Comparison of ENCODE assay signal across 9 mouse cellular contexts in genomic region chr9:116911781-116912492, GRCm38 (mm10).
DNase-seq lines count a peak whose midpoint lies in the region; ATAC-seq lines count a peak whose summit lies in the region.
"Had no signal": no experiment of that assay in that cellular context is flagged by ENCODE, and none has a peak within 500 bp of the region (broad histone marks: within the 10 kb centered on the region; RNA-seq: fewer than 3 reads in every experiment).

No protein-coding gene starts in this region.

- no peak for ATAC-seq in heart, embryonic 12.5 days (ENCODE audit: insufficient number of reproducible peaks, low FRiP score)

- H3K4me2 ChIP-seq in heart, embryonic 12.5 days, result no peak overlapping the region
- H3K4me2 ChIP-seq: neural tube, embryonic 12.5 days had no signal

- no peaks in the 10 kb centered on the region for H3K27me3 ChIP-seq in heart, embryonic 12.5 days (replicated peaks)

- WGBS in heart, embryonic 12.5 days, result 40% methylated on average over 2 of the region's 2 CpGs

- no peaks in the 10 kb centered on the region for H3K36me3 ChIP-seq in heart, embryonic 12.5 days
- H3K36me3 ChIP-seq: neural tube, embryonic 12.5 days had no signal

- peaks cover 8% of the 10 kb centered on the region; the same call in 1 of the 2 replicates for H3K4me1 ChIP-seq in heart, embryonic 12.5 days (replicated peaks)

- H3K9me3 ChIP-seq in heart, embryonic 12.5 days (replicated peaks), result 0 out of 2 replicates have a peak, but pooled peaks cover 2% of the 10 kb centered on the region
- H3K9me3 ChIP-seq: neural tube, embryonic 12.5 days had no signal

- DNase-seq in heart, adult 8-10 months (ENCODE audit: low spot score), result no peak
- DNase-seq in urinary bladder, postnatal 14 days (ENCODE audit: low spot score), result peak; percentile 30
- DNase-seq in urinary bladder, postnatal 36 days (ENCODE audit: low spot score in 2 of 2), result no peak
- peak; percentile 7 to 27 for DNase-seq in kidney, postnatal 36 days
- no peak for DNase-seq in thymus, postnatal 25 days
- no peak for DNase-seq in ovary, postnatal 14 days (ENCODE audit: low spot score)
- DNase-seq in urinary bladder, postnatal 10 days (ENCODE audit: low spot score), result no peak

- 0 out of 2 replicates have a peak overlapping the region, but pooled peaks have one; percentile 12 for H3K27ac ChIP-seq in heart, embryonic 12.5 days (ENCODE audit: poor library complexity, severe bottlenecking)
- H3K27ac ChIP-seq: neural tube, embryonic 12.5 days had no signal

- no peak overlapping the region for H3K4me3 ChIP-seq in heart, embryonic 12.5 days
- H3K4me3 ChIP-seq: neural tube, embryonic 12.5 days had no signal

- no peak overlapping the region for H3K9ac ChIP-seq in heart, embryonic 12.5 days
- H3K9ac ChIP-seq: neural tube, embryonic 12.5 days had no signal

Comparison
In these comparisons a context has a peak if more than half of its experiments do, and no peak if none do; other contexts are left out.
1. DNase-seq: peak in urinary bladder, postnatal 14 days (single experiment) and kidney, postnatal 36 days (2 of 2); none in heart, adult 8-10 months (single experiment), urinary bladder, postnatal 36 days (0 of 2), thymus, postnatal 25 days (single experiment), ovary, postnatal 14 days (single experiment) and urinary bladder, postnatal 10 days (single experiment).